Mouse (Mus musculus) forebrain, embryonic 11.5 days (tissue): Measurements from ENCODE around the gene Rhd. TPM values are rescaled to one million over a fixed set of nuclear protein-coding genes. Genes with fewer than 3 reads are reported as not detected.
"Not testable (repeated sequence)": the region's sequence is repeated elsewhere in the genome, so short reads cannot be mapped to it uniquely, and the experiment has no call there.

Source experiments
- ATAC-seq: fragments of 200-750 bp; cut with Nextera tagmentation; replicated peaks from 2 replicates; pipeline ENCODE4 v1.8.0; 2017; ENCODE audit warnings: moderate TSS enrichment; ENCODE audit not compliant: low FRiP score
- DNase-seq: peaks from one replicate; pipeline ENCODE4 v3.0.0-alpha.2; 2017; ENCODE audit warnings: low spot score
- H3K27ac ChIP-seq: fragments of 300-500 bp; sonication (generic); 2 replicates; pipeline ENCODE4 v1.5.1; 2014; ENCODE audit warnings: low read depth, low read length
- H3K27me3 ChIP-seq: fragments of 300-500 bp; sonication (generic); 2 replicates; pipeline ENCODE4 v1.6.1; 2014; ENCODE audit warnings: mild to moderate bottlenecking, low read length, mixed read lengths; ENCODE audit not compliant: control insufficient read depth, insufficient read depth
- H3K36me3 ChIP-seq: fragments of 300-500 bp; sonication (generic); 2 replicates; pipeline ENCODE4 v1.6.1; 2014; ENCODE audit warnings: mild to moderate bottlenecking, low read length, moderate library complexity, mixed read lengths; ENCODE audit not compliant: control insufficient read depth, insufficient read depth
- H3K4me1 ChIP-seq: fragments of 300-500 bp; sonication (generic); replicated peaks from 2 replicates; pipeline ENCODE4 v1.6.1; 2014; ENCODE audit warnings: low read length, mixed read lengths; ENCODE audit not compliant: control insufficient read depth, insufficient read depth
- H3K4me2 ChIP-seq: fragments of 300-500 bp; sonication (generic); 2 replicates; pipeline ENCODE4 v1.6.1; 2014; ENCODE audit warnings: low read depth, mild to moderate bottlenecking, low read length, moderate library complexity, mixed read lengths; ENCODE audit not compliant: severe bottlenecking
- H3K4me3 ChIP-seq: fragments of 300-500 bp; sonication (generic); 2 replicates; pipeline ENCODE4 v1.5.1; 2014; ENCODE audit warnings: low read depth, low read length
- H3K9ac ChIP-seq: fragments of 300-500 bp; sonication (generic); 2 replicates; pipeline ENCODE4 v1.6.1; 2014; ENCODE audit warnings: low read length
- H3K9me3 ChIP-seq: fragments of 300-500 bp; sonication (generic); 2 replicates; pipeline ENCODE4 v1.6.1; 2016; ENCODE audit warnings: low read length, mixed read lengths; ENCODE audit not compliant: control insufficient read depth
- WGBS: fragments of 180-500 bp; shearing (Covaris S2); extraction: QIAGEN DNeasy Blood & Tissue Kit; methylation state at CpG from one replicate; pipeline ENCODE4 v1.1.7; 2014; 5-methylcytosine and 5-hydroxymethylcytosine counted together
- polyA plus RNA-seq: library from polyadenylated mRNA; unstranded; fragments of >200 nt; fragmentation: Nextera tagmentation; extraction: Ambion mirVana; gene quantifications from 2 replicates; pipeline ENCODE4 v1.2.1, GENCODE M21; 2014

Rhd gene
- polyA plus RNA-seq, 1 experiment from 2014 or later = 15.9 TPM

GRCm38 (mm10) chr4:134838221-134838620, 26.1 kb upstream of the Rhd start:
- H3K4me2 ChIP-seq = no peak overlapping the region
- 92% methylated on average over 1 of the region's 1 CpGs for WGBS
- no peaks in the 10 kb centered on the region for H3K9me3 ChIP-seq
- H3K4me3 ChIP-seq = no peak overlapping the region
- H3K9ac ChIP-seq = no peak overlapping the region
- no peak for DNase-seq
- H3K4me1 ChIP-seq = no peaks in the 10 kb centered on the region
- H3K27ac ChIP-seq = no peak overlapping the region
- H3K27me3 ChIP-seq = no peaks in the 10 kb centered on the region
- ATAC-seq = no peak
- no peaks in the 10 kb centered on the region for H3K36me3 ChIP-seq

GRCm38 (mm10) chr4:134838706-134839105, 25.6 kb upstream of the Rhd start:
- H3K36me3 ChIP-seq, H3K4me3 ChIP-seq, H3K4me2 ChIP-seq, H3K27ac ChIP-seq, H3K9me3 ChIP-seq, H3K4me1 ChIP-seq, H3K27me3 ChIP-seq, DNase-seq, ATAC-seq, H3K9ac ChIP-seq: not testable (repeated sequence)
- WGBS = 89% methylated on average over 3 of the region's 3 CpGs

GRCm38 (mm10) chr4:134840231-134840630, 24.1 kb upstream of the Rhd start:
- no peak for ATAC-seq
- Histone ChIP-seq H3K27me3 (no peaks in the 10 kb centered on the region), H3K9me3 (no peaks in the 10 kb centered on the region), H3K9ac (no peak overlapping the region), H3K4me2 (no peak overlapping the region), H3K4me3 (no peak overlapping the region), H3K4me1 (no peaks in the 10 kb centered on the region), H3K27ac (no peak overlapping the region), H3K36me3 (no peaks in the 10 kb centered on the region)
- 86% methylated on average over 1 of the region's 1 CpGs for WGBS
- DNase-seq = no peak

- ATAC-seq (no peak), DNase-seq (no peak)
- H3K9me3 ChIP-seq = no peaks in the 10 kb centered on the region
- no peak overlapping the region for H3K4me2 ChIP-seq
- WGBS = 92% methylated on average over 4 of the region's 4 CpGs
- H3K36me3 ChIP-seq = no peaks in the 10 kb centered on the region
- H3K27ac ChIP-seq = no peak overlapping the region
- no peaks in the 10 kb centered on the region for H3K27me3 ChIP-seq
- no peak overlapping the region for H3K4me3 ChIP-seq
- no peaks in the 10 kb centered on the region for H3K4me1 ChIP-seq
- no peak overlapping the region for H3K9ac ChIP-seq
These were observed 20.8 kb upstream of the Rhd start for GRCm38 (mm10) chr4:134843566-134843965.

- Histone ChIP-seq H3K4me1 (peaks cover 3% of the 10 kb centered on the region; the same call in 1 of the 2 replicates), H3K9me3 (no peaks in the 10 kb centered on the region), H3K27me3 (no peaks in the 10 kb centered on the region), H3K4me2 (no peak overlapping the region), H3K4me3 (no peak overlapping the region), H3K9ac (no peak overlapping the region), H3K27ac (no peak overlapping the region), H3K36me3 (no peaks in the 10 kb centered on the region)
- WGBS = 87% methylated on average over 4 of the region's 4 CpGs
- ATAC-seq = no peak
- no peak for DNase-seq
These were observed 16.7 kb upstream of the Rhd start for GRCm38 (mm10) chr4:134847587-134847986.

GRCm38 (mm10) chr4:134850551-134850950, 13.8 kb upstream of the Rhd start:
- 84% methylated on average over 4 of the region's 4 CpGs for WGBS

GRCm38 (mm10) chr4:134851236-134851635, 13.1 kb upstream of the Rhd start:
- Histone ChIP-seq H3K9ac (no peak overlapping the region), H3K27ac (no peak overlapping the region), H3K4me1 (peaks cover 3% of the 10 kb centered on the region; the same call in 1 of the 2 replicates), H3K36me3 (no peaks in the 10 kb centered on the region), H3K4me3 (peak overlapping the region; percentile 98), H3K27me3 (peaks cover 4% of the 10 kb centered on the region; the same call in 1 of the 2 replicates), H3K4me2 (peak overlapping the region; percentile 63), H3K9me3 (no peaks in the 10 kb centered on the region)
- 48% methylated on average over 2 of the region's 2 CpGs for WGBS
- ATAC-seq = no peak
- DNase-seq = no peak

More at GRCm38 (mm10) chr4:134850551-134850950, 13.8 kb upstream of the Rhd start:
- Histone ChIP-seq H3K27me3 (peaks cover 2% of the 10 kb centered on the region; the same call in 1 of the 2 replicates), H3K4me1 (peaks cover 3% of the 10 kb centered on the region; the same call in 1 of the 2 replicates), H3K9me3 (no peaks in the 10 kb centered on the region), H3K4me2 (no peak overlapping the region), H3K27ac (no peak overlapping the region), H3K36me3 (no peaks in the 10 kb centered on the region), H3K9ac (no peak overlapping the region), H3K4me3 (no peak overlapping the region)
- ATAC-seq = no peak
- DNase-seq = no peak

- DNase-seq = no peak
- H3K36me3 ChIP-seq = no peaks in the 10 kb centered on the region
- H3K9me3 ChIP-seq = no peaks in the 10 kb centered on the region
- H3K4me3 ChIP-seq = peak overlapping the region; percentile 98
- WGBS = 13% methylated on average over 14 of the region's 14 CpGs
- peak overlapping the region; percentile 63 for H3K4me2 ChIP-seq
- peaks cover 3% of the 10 kb centered on the region; the same call in 1 of the 2 replicates for H3K4me1 ChIP-seq
- no peak for ATAC-seq
- H3K27me3 ChIP-seq = peaks cover 4% of the 10 kb centered on the region; the same call in 1 of the 2 replicates
- no peak overlapping the region for H3K27ac ChIP-seq
- H3K9ac ChIP-seq = peak overlapping the region; percentile 98
These were observed 12.5 kb upstream of the Rhd start for GRCm38 (mm10) chr4:134851876-134852275.
